Mouse (Mus musculus) embryo, embryonic 9.5 days (tissue): Measurements from ENCODE around the gene Mafg.
"Not testable (repeated sequence)": the region's sequence is repeated elsewhere in the genome, so short reads cannot be mapped to it uniquely, and the experiment has no call there.

ENCODE experiments used
- DNase-seq: peaks from one replicate; pipeline ENCODE4 v3.0.0-alpha.2; 2017; ENCODE audit errors: extremely low spot score

Gene Mafg

GRCm38 (mm10) chr11:120598283-120598989, 35.0 kb downstream of the Mafg start, which contains the start of the genes Alyref and Anapc11:
Alyref (minus strand) TSS chr11:120598365.
Anapc11 (plus strand) TSS chr11:120598421.
- DNase-seq = peak; percentile 93

GRCm38 (mm10) chr11:120597240-120598235, 35.9 kb downstream of the Mafg start:
- DNase-seq = peak; percentile 34

DNA sequence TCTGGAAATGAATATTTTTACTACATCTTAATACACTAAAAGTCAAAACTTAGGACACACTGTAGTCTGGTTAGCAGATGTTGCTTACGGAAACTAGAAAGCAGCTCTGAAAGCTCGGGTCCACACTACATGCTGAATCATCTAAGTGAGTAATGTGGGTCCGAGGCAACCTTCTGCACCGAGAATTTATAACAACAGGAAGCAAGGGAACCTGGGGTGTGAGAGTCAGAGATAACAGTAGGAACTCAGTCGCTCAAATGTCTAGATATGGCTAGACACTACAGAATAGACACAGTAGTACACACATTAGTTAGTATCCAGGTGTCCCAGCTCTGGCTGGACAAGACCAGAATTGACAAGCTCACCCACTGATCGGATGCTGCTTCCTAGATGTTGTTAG, 44.9 kb downstream of the Mafg start:
- DNase-seq = no peak

- no peak for DNase-seq
Measured at GRCm38 (mm10) chr11:120583937-120584336, 49.5 kb downstream of the Mafg start.

DNA sequence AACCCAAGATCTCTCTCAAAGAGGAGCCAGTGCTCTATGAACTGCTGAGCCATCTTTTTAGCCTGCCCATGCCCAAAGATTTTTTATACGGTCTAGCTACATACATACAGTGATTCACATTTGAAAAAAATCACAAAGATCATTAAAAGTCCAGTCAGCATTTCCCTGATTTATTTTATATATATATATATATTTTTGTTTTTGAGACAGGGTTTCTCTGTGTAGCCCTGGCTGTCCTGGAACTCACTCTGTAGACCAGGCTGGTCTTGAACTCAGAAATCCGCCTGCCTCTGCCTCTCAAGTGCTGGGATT, 50.5 kb downstream of the Mafg start:
- DNase-seq = not testable (repeated sequence)

- DNase-seq = peak; percentile 40
Measured at GRCm38 (mm10) chr11:120582268-120582981, 51.0 kb downstream of the Mafg start.

DNA sequence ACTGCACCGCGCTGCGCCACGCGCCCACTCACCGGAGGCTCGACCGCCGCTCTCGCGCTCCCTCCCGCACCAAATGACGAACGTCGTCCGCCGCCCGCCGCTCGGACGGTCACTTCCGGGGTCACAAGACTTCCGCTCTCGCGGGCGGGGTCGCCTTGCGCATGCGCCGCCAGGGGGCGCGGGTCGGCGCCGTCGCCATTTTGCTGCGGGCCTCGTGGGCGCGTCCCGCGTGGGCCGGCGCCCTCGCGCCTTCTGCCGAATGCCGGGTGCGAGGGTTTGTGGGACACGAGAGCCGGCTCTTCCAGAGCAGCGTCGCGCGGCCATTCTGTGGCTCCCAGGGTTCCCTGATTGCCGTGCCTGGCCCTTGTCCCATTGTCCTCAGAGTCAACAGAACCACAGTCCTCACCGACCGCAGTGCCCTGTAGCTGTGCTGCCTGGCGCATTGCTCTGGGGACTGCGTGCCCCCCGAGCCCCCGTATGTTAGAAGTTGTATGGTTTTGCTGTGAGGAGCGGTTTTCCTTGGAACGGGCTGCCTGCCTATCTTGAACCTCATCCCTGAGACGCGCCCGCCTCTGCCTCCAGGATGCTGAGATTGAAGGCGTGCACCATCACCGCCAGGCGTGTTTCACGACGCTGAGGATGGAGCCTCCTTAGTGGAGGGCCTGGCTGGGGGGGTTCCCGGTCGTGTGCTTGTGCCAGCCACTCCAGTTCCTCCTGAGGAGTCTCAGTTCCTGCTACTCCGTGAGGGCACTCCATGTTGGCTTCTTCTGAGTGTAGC, 51.7 kb downstream of the Mafg start, which contains the start of gene Arhgdia:
TSS of gene Arhgdia (minus strand) at position 135 of the 778 bp plus-strand sequence.
- peak; percentile 90 for DNase-seq

GRCm38 (mm10) chr11:120580871-120581331, 52.5 kb downstream of the Mafg start:
- DNase-seq = peak; percentile 44

GRCm38 (mm10) chr11:120580190-120580589, 53.2 kb downstream of the Mafg start:
- DNase-seq = no peak

DNA sequence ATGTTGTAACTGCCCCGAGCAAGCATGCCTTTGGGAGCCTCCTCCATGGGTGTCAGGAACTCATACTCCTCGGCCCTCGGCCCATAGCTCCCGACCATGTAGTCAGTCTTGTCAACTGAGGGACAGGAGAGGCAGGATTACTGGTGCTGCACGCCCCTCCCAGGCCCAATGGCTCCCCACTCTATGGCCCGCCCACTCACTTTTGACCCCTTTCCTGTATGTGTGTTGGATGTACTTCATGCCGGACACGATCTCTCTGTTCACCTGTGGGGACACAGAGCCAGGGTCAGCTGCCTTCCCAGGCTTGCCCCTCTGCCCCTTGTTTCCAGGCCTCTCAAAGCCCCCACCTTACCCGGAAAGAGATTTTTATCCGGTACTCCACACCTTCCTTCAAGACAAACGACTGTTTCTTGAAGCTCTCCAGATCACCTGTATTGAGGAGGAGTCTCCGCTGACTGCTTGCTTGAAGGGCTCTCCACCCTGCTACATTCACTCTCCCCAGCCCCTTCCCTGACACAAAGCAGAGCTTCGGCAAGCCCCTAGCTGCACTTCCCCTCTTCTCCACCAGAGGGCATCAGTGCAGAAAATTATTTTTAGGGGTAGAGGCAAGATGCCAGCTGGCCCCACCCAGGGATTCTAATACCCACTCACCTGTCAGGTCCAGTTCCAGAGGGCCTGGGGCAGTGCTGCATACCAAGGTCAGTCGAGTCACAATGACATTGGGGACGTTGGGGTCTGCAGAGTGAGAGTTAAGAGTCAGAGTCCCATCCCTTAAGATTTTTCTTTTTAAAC, 53.9 kb downstream of the Mafg start:
- peak; percentile 87 for DNase-seq

DNA sequence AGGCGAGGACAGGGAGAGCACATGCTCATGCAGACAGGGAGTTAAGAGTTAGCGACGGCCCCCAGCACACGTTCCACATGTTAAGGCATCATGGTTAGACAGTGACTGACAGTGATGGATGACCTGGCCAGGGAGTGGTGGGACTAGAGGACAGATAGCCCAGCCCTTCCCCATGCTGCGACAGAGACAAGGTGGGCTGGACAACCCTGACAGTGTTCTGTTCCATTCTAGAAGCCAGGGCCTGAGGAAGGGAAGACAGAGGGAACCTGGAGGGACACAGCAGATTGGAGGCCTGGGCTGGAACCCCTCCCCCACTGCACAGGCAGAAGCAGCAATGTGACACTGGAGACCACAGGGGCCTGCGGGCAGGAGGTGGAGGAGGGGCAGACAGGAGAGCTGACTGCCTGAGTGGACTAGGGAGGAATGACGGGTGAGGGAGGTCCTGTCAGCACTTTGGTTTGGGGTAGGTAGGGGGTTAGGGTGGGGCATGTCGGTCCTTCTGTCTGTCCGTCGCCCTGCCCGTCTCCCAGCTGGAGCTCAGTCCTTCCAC, 54.6 kb downstream of the Mafg start:
- no peak for DNase-seq

- no peak for DNase-seq
Measured at GRCm38 (mm10) chr11:120578024-120578693, 55.2 kb downstream of the Mafg start.

DNA sequence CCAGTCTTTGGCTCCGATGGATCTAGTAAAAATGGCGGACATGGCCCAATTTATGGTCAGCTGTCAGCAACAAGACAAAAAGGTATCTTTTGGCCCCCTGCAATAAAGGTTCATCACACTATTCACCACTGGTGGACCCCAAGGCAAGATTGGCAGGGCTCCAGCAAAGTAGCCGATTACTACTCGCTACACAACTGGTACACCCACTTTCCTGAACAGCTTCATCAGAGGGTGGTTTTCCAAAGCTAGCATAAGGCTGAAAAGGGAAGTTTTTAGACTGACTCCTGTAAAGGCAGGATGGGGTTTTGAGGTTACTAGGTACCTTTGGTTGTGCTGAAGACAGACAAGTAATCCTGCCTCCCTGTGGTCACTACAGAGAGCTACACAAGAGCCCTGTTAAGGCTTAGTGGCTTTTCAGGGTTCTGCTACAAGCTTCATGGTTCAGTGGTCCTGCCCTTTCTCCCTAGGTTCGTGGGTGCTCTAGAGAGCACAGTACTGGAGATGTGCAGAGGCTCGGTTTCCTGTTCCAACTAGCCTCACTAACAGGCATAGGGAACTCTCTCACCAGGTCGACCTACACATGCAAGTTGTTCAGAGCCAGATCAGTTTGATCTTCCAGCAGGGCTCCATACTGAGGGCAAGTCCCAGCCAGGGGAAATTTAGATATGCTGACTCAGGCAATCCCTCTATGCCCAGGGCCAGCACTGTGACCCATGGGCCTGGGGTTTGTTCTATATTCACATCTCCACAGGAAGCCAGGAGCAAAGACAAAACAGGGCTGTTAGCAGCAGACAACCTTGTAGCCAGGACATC, 56.0 kb downstream of the Mafg start:
- DNase-seq = no peak

DNA sequence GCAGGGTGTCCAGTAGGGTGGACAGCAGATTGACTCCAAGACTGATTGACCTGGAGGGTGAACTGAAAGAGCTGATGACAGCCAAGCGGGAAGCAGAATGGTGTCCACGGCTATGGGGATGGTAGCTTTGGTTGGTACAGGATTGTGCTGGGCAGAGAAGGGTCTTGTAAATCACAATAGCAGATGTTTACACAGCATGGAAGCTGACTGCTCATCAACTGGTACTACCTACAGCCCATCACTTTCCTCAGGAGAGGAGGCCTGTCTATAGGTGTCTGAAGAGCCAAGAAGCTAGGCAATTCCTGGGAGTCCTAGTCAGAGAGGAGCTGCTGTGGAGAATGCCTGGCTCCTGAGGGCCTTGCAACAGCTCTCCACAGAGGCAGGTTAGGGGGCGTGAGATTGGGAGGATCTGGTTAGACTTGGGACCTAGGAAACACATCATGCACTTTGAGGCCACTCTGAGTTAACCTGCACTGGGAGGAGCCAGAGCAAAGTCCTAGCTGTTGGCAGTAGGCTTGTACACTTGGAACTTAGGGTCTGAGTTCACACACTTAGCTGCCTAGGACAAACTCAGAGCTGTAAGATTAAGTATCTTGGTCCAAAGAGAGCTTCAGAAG, 56.9 kb downstream of the Mafg start:
- no peak for DNase-seq

GRCm38 (mm10) chr11:120575940-120576339, 57.5 kb downstream of the Mafg start:
- DNase-seq = no peak
